Mouse (Mus musculus) monocyte, adult 2 months (primary cell): ENCODE data around the gene Gnaq.
"Not testable (repeated sequence)": the region's sequence is repeated elsewhere in the genome, so short reads cannot be mapped to it uniquely, and the experiment has no call there.

Source experiments
- DNase-seq, 2 experiments: peaks; one replicate each; pipeline ENCODE4 v3.0.0; 2022; ENCODE audit warnings: low spot score in 2 of 2, low read depth in 1 of 2

Gene Gnaq

GRCm38 (mm10) chr19:16142990-16143389, 10.4 kb downstream of the Gnaq start:
- DNase-seq, result no peak

GRCm38 (mm10) chr19:16147446-16147845, 14.8 kb downstream of the Gnaq start:
- no peak for DNase-seq

- DNase-seq, result no peak
Observed at GRCm38 (mm10) chr19:16149094-16149493, 16.5 kb downstream of the Gnaq start.

- DNase-seq, result no peak
Observed at GRCm38 (mm10) chr19:16150328-16150727, 17.7 kb downstream of the Gnaq start.

- DNase-seq, result no peak
Observed at GRCm38 (mm10) chr19:16153851-16154250, 21.2 kb downstream of the Gnaq start.

- no peak for DNase-seq
Observed at GRCm38 (mm10) chr19:16154480-16154879, 21.8 kb downstream of the Gnaq start.

GRCm38 (mm10) chr19:16157120-16157519, 24.5 kb downstream of the Gnaq start:
- no peak for DNase-seq

- no peak for DNase-seq
Observed at GRCm38 (mm10) chr19:16160759-16161158, 28.1 kb downstream of the Gnaq start.

- DNase-seq, result no peak
Observed at GRCm38 (mm10) chr19:16161222-16161621, 28.6 kb downstream of the Gnaq start.

- DNase-seq, result not testable (repeated sequence)
Observed at GRCm38 (mm10) chr19:16164396-16164795, 31.8 kb downstream of the Gnaq start.

- no peak for DNase-seq
Observed at GRCm38 (mm10) chr19:16167185-16167584, 34.6 kb downstream of the Gnaq start.

- DNase-seq, result no peak
Observed at GRCm38 (mm10) chr19:16168192-16168591, 35.6 kb downstream of the Gnaq start.

GRCm38 (mm10) chr19:16168653-16169198, 36.1 kb downstream of the Gnaq start:
- no peak for DNase-seq

- no peak for DNase-seq
Observed at GRCm38 (mm10) chr19:16170724-16171123, 38.1 kb downstream of the Gnaq start.

- no peak for DNase-seq
Observed at GRCm38 (mm10) chr19:16173721-16174120, 41.1 kb downstream of the Gnaq start.

GRCm38 (mm10) chr19:16176426-16176825, 43.8 kb downstream of the Gnaq start:
- DNase-seq, result no peak

GRCm38 (mm10) chr19:16177139-16177727, 44.6 kb downstream of the Gnaq start:
- no peak for DNase-seq

- DNase-seq, result no peak
Observed at GRCm38 (mm10) chr19:16181258-16181657, 48.6 kb downstream of the Gnaq start.

GRCm38 (mm10) chr19:16181852-16182475, 49.3 kb downstream of the Gnaq start:
- no peak for DNase-seq

GRCm38 (mm10) chr19:16183592-16184365, 51.1 kb downstream of the Gnaq start:
- no peak for DNase-seq

- no peak for DNase-seq
Observed at GRCm38 (mm10) chr19:16186984-16187383, 54.4 kb downstream of the Gnaq start.

GRCm38 (mm10) chr19:16187952-16188351, 55.3 kb downstream of the Gnaq start:
- no peak for DNase-seq
